In genomic region chr13:102856821-102857538, GRCm38 (mm10) we compare ENCODE assay signal across 17 mouse cellular contexts.
DNase-seq lines count a peak whose midpoint lies in the region; ATAC-seq and TF ChIP-seq lines count a peak whose summit lies in the region.
"Had no signal": no experiment of that assay in that cellular context is flagged by ENCODE, and none has a peak within 500 bp of the region (broad histone marks: within the 10 kb centered on the region; RNA-seq: fewer than 3 reads in every experiment).

No protein-coding gene starts in this region.

- H3K4me2 ChIP-seq in liver, embryonic 11.5 days = no peak overlapping the region

- H3K27ac ChIP-seq in gastrocnemius, adult 2 months = peak overlapping the region; percentile 10; the same call in 1 of the 2 replicates
- no peak overlapping the region for H3K27ac ChIP-seq in liver, adult 2 months (replicated peaks; ENCODE audit: insufficient read depth, low read depth, low read length)
- no peak overlapping the region for H3K27ac ChIP-seq in liver, embryonic 11.5 days (ENCODE audit: low read depth, low read length)
- H3K27ac ChIP-seq: hindbrain, embryonic 10.5 days; midbrain, embryonic 10.5 days had no signal

- H3K79me2 ChIP-seq in liver, adult 2 months (ENCODE audit: control insufficient read depth, insufficient read depth, low read length) = peaks cover 6% of the 10 kb centered on the region; the same call in 1 of the 2 replicates

- H3K9ac ChIP-seq in liver, adult 2 months (ENCODE audit: low read depth, low read length) = no peak overlapping the region
- H3K9ac ChIP-seq in liver, embryonic 11.5 days (ENCODE audit: low read depth, low read length) = no peak overlapping the region
- H3K9ac ChIP-seq: forebrain, postnatal 0 days had no signal

- intact Hi-C loops in gastrocnemius, adult 2 months (cut with DNase I) = no loop called here

- H3K4me3 ChIP-seq in gastrocnemius, adult 2 months = no peak overlapping the region
- no peak overlapping the region for H3K4me3 ChIP-seq in liver, adult 2 months (ENCODE audit: insufficient read depth, low read depth, low read length)
- no peak overlapping the region for H3K4me3 ChIP-seq in liver, embryonic 11.5 days (ENCODE audit: low read depth, low read length)
- H3K4me3 ChIP-seq: erythroblast, embryonic 14.5 days; hindbrain, embryonic 10.5 days; midbrain, embryonic 10.5 days had no signal

- H3K9me3 ChIP-seq in liver, embryonic 11.5 days (ENCODE audit: control insufficient read depth, low read length) = no peaks in the 10 kb centered on the region
- H3K9me3 ChIP-seq: hindbrain, embryonic 10.5 days; midbrain, embryonic 10.5 days had no signal

- H3K4me1 ChIP-seq in liver, adult 2 months (ENCODE audit: control insufficient read depth, insufficient read depth, low read length) = peaks cover 8% of the 10 kb centered on the region
- H3K4me1 ChIP-seq in liver, embryonic 11.5 days (replicated peaks; ENCODE audit: control insufficient read depth, insufficient read depth, low read length) = peaks cover 4% of the 10 kb centered on the region
- H3K4me1 ChIP-seq: hindbrain, embryonic 10.5 days; midbrain, embryonic 10.5 days had no signal

- no peak for ATAC-seq in liver, embryonic 11.5 days (replicated peaks; ENCODE audit: low FRiP score)
- ATAC-seq in megakaryocyte-erythroid progenitor cell, adult 5-6 weeks (replicated peaks; ENCODE audit: low FRiP score, low TSS enrichment, poor library complexity, severe bottlenecking) = 0 out of 2 replicates have a peak, but pooled peaks have one; percentile 5
- ATAC-seq: forebrain, postnatal 0 days had no signal

- 29% methylated on average over 5 of the region's 5 CpGs for WGBS in liver, adult 2 months
- 79% methylated on average over 5 of the region's 5 CpGs for WGBS in liver, embryonic 11.5 days

- H3K36me3 ChIP-seq in liver, adult 2 months (ENCODE audit: control insufficient read depth, insufficient read depth, low read length) = no peaks in the 10 kb centered on the region
- H3K36me3 ChIP-seq in liver, embryonic 11.5 days (ENCODE audit: control insufficient read depth, insufficient read depth, low read length) = no peaks in the 10 kb centered on the region
- H3K36me3 ChIP-seq: hindbrain, embryonic 10.5 days; midbrain, embryonic 10.5 days had no signal

- no peak for TF ChIP-seq POLR2A in liver, adult 2 months (IDR thresholded peaks at IDR 0.05; ENCODE audit: extremely low read depth, insufficient read depth, low read length)

- no peak for DNase-seq in gastrocnemius, adult 2 months
- no peak for DNase-seq in gastrocnemius, adult 8-10 months (ENCODE audit: low spot score in 2 of 2)
- peak; percentile 72 for DNase-seq in liver, adult 2 months (ENCODE audit: extremely low read depth, low read depth, low spot score)
- no peak for DNase-seq in liver, embryonic 11.5 days (ENCODE audit: low spot score)
- peak; percentile 43 for DNase-seq in adipocyte (ENCODE audit: low spot score)
- no peak for DNase-seq in layer of hippocampus, postnatal 10 days (ENCODE audit: low spot score in 2 of 2)
- DNase-seq in frontal cortex, postnatal 14 days (ENCODE audit: low spot score in 2 of 2) = no peak
- DNase-seq: cerebellum, adult 9-10 months; forebrain, postnatal 0 days; gastrocnemius, postnatal 25 days; kidney, adult 18-20 months; lung, postnatal 10 days; thymus, postnatal 25 days had no signal

- no peak for TF ChIP-seq CTCF in gastrocnemius, adult 2 months (IDR thresholded peaks at IDR 0.05)
- no peak for TF ChIP-seq CTCF in liver, adult 2 months (IDR thresholded peaks at IDR 0.05; ENCODE audit: low read depth, low read length)

- H3K27me3 ChIP-seq in liver, adult 2 months (ENCODE audit: control insufficient read depth, insufficient read depth, low read length) = no peaks in the 10 kb centered on the region
- H3K27me3 ChIP-seq in liver, embryonic 11.5 days (replicated peaks; ENCODE audit: control insufficient read depth, insufficient read depth, low read length) = no peaks in the 10 kb centered on the region

Comparison
In these comparisons a context has a peak if more than half of its experiments do, and no peak if none do; other contexts are left out.
1. DNase-seq: peak in liver, adult 2 months (single experiment) and adipocyte (single experiment); none in gastrocnemius, adult 2 months (single experiment), gastrocnemius, adult 8-10 months (0 of 2), liver, embryonic 11.5 days (single experiment), layer of hippocampus, postnatal 10 days (0 of 2) and frontal cortex, postnatal 14 days (0 of 2).